Mouse (Mus musculus) hindbrain, embryonic 14.5 days (tissue): ENCODE results near the gene Gbp9. TPM values are rescaled to one million over a fixed set of nuclear protein-coding genes. Genes with fewer than 3 reads are reported as not detected.
"Not testable (repeated sequence)": the region's sequence is repeated elsewhere in the genome, so short reads cannot be mapped to it uniquely, and the experiment has no call there.

Experiments
- ATAC-seq: fragments of 200-750 bp; cut with Nextera tagmentation; 2 replicates; pipeline ENCODE4 v1.8.0; 2017; ENCODE audit warnings: moderate number of reproducible peaks, mild to moderate bottlenecking, moderate TSS enrichment, moderate library complexity; ENCODE audit not compliant: low FRiP score
- DNase-seq: peaks from one replicate; pipeline ENCODE4 v3.0.0-alpha.2; 2015; ENCODE audit warnings: low spot score
- H3K27ac ChIP-seq: fragments of 300-500 bp; sonication (generic); 2 replicates; pipeline ENCODE4 v1.5.1; 2014; ENCODE audit warnings: mild to moderate bottlenecking, moderate library complexity
- H3K27me3 ChIP-seq: fragments of 300-500 bp; sonication (generic); 2 replicates; pipeline ENCODE4 v1.6.1; 2014; ENCODE audit warnings: mild to moderate bottlenecking, low read length, mixed read lengths; ENCODE audit not compliant: control insufficient read depth, insufficient read depth
- H3K36me3 ChIP-seq: fragments of 300-500 bp; sonication (generic); replicated peaks from 2 replicates; pipeline ENCODE4 v1.6.1; 2014; ENCODE audit not compliant: control insufficient read depth, insufficient read depth
- H3K4me1 ChIP-seq: fragments of 300-500 bp; sonication (generic); replicated peaks from 2 replicates; pipeline ENCODE4 v1.6.1; 2014; ENCODE audit warnings: antibody characterized with exemption, low read length, mixed read lengths; ENCODE audit not compliant: control insufficient read depth, insufficient read depth
- H3K4me2 ChIP-seq: fragments of 300-500 bp; sonication (generic); replicated peaks from 2 replicates; pipeline ENCODE4 v1.6.1; 2014; ENCODE audit warnings: mild to moderate bottlenecking, moderate library complexity
- H3K4me3 ChIP-seq: fragments of 300-500 bp; sonication (generic); replicated peaks from 2 replicates; pipeline ENCODE4 v1.5.1; 2014; ENCODE audit warnings: mild to moderate bottlenecking, low read length
- H3K9ac ChIP-seq: fragments of 300-500 bp; sonication (generic); 2 replicates; pipeline ENCODE4 v1.6.1; 2014
- H3K9me3 ChIP-seq: fragments of 300-500 bp; sonication (generic); 2 replicates; pipeline ENCODE4 v1.6.1; 2016; ENCODE audit warnings: low read length; ENCODE audit not compliant: control insufficient read depth
- WGBS: fragments of 180-500 bp; shearing (Covaris S2); extraction: QIAGEN DNeasy Blood & Tissue Kit; methylation state at CpG from one replicate; pipeline ENCODE4 v1.1.7; 2014; 5-methylcytosine and 5-hydroxymethylcytosine counted together
- polyA plus RNA-seq: library from polyadenylated mRNA; unstranded; fragments of >200 nt; fragmentation: Nextera tagmentation; extraction: Ambion mirVana; gene quantifications from 2 replicates; pipeline ENCODE4 v1.2.1, GENCODE M21; 2014

Gbp9 gene
- 2.5 and 2.9 TPM in 2 replicates for polyA plus RNA-seq

- not testable (repeated sequence) for DNase-seq, ATAC-seq, H3K9ac ChIP-seq, H3K4me1 ChIP-seq, H3K27ac ChIP-seq, H3K4me2 ChIP-seq, H3K9me3 ChIP-seq, H3K4me3 ChIP-seq, H3K27me3 ChIP-seq, H3K36me3 ChIP-seq
- 32% methylated on average over 2 of the region's 2 CpGs for WGBS
These were observed at the start of gene Gbp9, which contains the start of the genes Gbp8 and Gbp4 for GRCm38 (mm10) chr5:105139409-105140088. TSS of gene Gbp9 (minus strand) at chr5:105139539. TSS of gene Gbp8 (minus strand) at chr5:105139540. TSS of gene Gbp4 (minus strand) at chr5:105139586.

GRCm38 (mm10) chr5:105181446-105181845 is 42.1 kb upstream of the Gbp9 start:
- DNase-seq = no peak
- no peak overlapping the region for H3K4me2 ChIP-seq
- no peak overlapping the region for H3K9ac ChIP-seq
- H3K27me3 ChIP-seq = no peaks in the 10 kb centered on the region
- no peak overlapping the region for H3K27ac ChIP-seq
- ATAC-seq = no peak
- no peaks in the 10 kb centered on the region for H3K4me1 ChIP-seq
- no peaks in the 10 kb centered on the region for H3K9me3 ChIP-seq
- H3K4me3 ChIP-seq = no peak overlapping the region
- no peaks in the 10 kb centered on the region for H3K36me3 ChIP-seq

- Histone ChIP-seq H3K27me3 (no peaks in the 10 kb centered on the region), H3K27ac (no peak overlapping the region), H3K4me3 (no peak overlapping the region), H3K36me3 (no peaks in the 10 kb centered on the region), H3K9me3 (no peaks in the 10 kb centered on the region), H3K9ac (no peak overlapping the region), H3K4me1 (no peaks in the 10 kb centered on the region), H3K4me2 (no peak overlapping the region)
- DNase-seq (no peak), ATAC-seq (no peak)
- WGBS = 88% methylated on average over 5 of the region's 5 CpGs
These were observed 17.2 kb upstream of the Gbp9 start for GRCm38 (mm10) chr5:105156582-105156981.

GRCm38 (mm10) chr5:105154049-105154448 is 14.7 kb upstream of the Gbp9 start:
- Histone ChIP-seq H3K4me3 (no peak overlapping the region), H3K4me1 (no peaks in the 10 kb centered on the region), H3K36me3 (no peaks in the 10 kb centered on the region), H3K9me3 (no peaks in the 10 kb centered on the region), H3K9ac (no peak overlapping the region), H3K4me2 (no peak overlapping the region), H3K27ac (no peak overlapping the region), H3K27me3 (no peaks in the 10 kb centered on the region)
- ATAC-seq (no peak), DNase-seq (no peak)

GRCm38 (mm10) chr5:105148062-105148461 is 8.7 kb upstream of the Gbp9 start:
- not testable (repeated sequence) for H3K9me3 ChIP-seq, ATAC-seq, H3K27ac ChIP-seq, H3K4me1 ChIP-seq, H3K27me3 ChIP-seq, DNase-seq, H3K9ac ChIP-seq, H3K4me3 ChIP-seq, H3K36me3 ChIP-seq, H3K4me2 ChIP-seq
- 81% methylated on average over 2 of the region's 2 CpGs for WGBS

- H3K27me3 ChIP-seq = no peaks in the 10 kb centered on the region
- H3K4me3 ChIP-seq = no peak overlapping the region
- no peak overlapping the region for H3K4me2 ChIP-seq
- no peak for ATAC-seq
- H3K9ac ChIP-seq = no peak overlapping the region
- no peaks in the 10 kb centered on the region for H3K9me3 ChIP-seq
- DNase-seq = no peak
- no peak overlapping the region for H3K27ac ChIP-seq
- H3K36me3 ChIP-seq = no peaks in the 10 kb centered on the region
- no peaks in the 10 kb centered on the region for H3K4me1 ChIP-seq
These were observed 7.1 kb upstream of the Gbp9 start for GRCm38 (mm10) chr5:105146447-105146846.

DNA sequence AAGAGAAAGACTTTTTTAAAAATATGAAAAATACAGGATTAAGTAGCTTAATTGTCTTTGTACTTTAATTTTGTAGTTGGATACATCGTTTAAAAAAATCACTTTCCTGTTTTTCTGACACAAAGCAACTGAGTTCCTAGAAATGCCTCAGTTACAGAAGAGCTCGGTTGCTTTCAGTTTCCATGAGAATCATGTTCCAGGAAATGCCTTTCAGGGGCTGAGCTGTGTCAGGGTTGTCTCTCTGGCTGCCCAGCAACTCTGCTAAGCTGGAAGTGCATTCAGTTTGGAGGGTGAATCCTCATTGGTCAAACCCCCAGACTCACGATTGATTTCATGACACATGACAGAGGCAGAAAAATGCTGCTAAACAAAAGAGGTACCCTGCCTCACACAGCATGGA is 6.4 kb upstream of the Gbp9 start:
- ATAC-seq, DNase-seq, H3K4me2 ChIP-seq, H3K9ac ChIP-seq, H3K27ac ChIP-seq, H3K9me3 ChIP-seq, H3K27me3 ChIP-seq, H3K36me3 ChIP-seq, H3K4me1 ChIP-seq, H3K4me3 ChIP-seq: not testable (repeated sequence)
- WGBS = 52% methylated on average over 3 of the region's 3 CpGs

DNA sequence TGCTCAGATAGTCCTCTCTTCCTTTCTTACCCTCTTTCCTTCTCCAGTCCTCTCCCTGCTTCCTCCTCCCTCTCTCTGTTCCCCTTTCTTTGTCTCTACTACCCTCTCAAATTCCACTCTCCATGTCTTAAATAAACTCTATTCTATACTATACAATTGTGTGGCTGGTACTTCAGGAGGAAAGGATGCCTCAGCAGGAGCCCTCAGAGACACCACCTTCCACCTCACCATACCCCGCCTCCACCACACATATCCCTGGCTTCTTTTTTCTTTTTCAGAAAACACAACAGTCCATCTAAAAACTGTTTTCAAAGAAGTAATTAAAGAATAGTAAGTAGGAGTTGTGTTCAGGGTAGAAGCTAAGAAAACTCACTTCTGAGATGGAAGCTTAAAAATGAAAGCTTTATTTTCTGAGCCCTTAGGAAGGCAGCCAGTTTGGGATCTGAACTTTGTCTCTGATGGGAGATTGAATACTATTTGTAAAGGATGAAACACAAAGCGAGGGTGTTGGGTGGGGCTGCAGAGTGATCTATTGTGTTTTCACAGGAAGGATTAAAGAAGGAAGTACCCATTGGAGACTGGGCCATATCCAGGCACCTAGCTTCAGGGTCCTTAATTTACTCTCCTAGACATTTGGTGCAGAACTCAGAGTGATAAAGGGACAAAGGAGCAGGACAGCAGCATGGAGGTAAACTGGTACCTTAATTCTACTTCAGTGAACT is 911 bp upstream of the Gbp9 start:
- not testable (repeated sequence) for H3K9me3 ChIP-seq, H3K36me3 ChIP-seq, H3K9ac ChIP-seq, H3K4me2 ChIP-seq, H3K4me3 ChIP-seq, ATAC-seq, H3K27ac ChIP-seq, H3K4me1 ChIP-seq, H3K27me3 ChIP-seq, DNase-seq
- 44% methylated on average over 2 of the region's 2 CpGs for WGBS

DNA sequence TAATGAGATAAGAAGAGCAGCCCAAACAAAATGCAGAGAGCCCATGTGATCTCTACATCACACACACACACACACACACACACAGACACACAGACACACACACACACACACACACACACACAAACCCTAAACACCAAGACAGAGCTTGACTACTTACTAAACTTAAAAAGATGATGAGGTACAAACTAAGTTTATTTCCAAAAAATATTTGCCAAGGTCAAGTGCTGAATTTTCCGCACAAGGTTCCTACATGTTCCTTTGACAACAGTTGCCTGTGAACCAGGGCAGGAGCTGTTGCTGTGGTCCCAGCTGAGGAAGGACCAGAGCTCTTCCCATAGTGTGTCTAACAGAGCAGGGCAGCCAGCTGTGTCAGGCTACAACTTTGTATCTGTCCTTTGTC is 433 bp downstream of the Gbp9 start:
- no peaks in the 10 kb centered on the region for H3K36me3 ChIP-seq
- H3K9me3 ChIP-seq = no peaks in the 10 kb centered on the region
- no peak for ATAC-seq
- no peak overlapping the region for H3K4me3 ChIP-seq
- no peak for DNase-seq
- H3K27me3 ChIP-seq = no peaks in the 10 kb centered on the region
- no peak overlapping the region for H3K9ac ChIP-seq
- 88% methylated on average over 1 of the region's 1 CpGs for WGBS
- H3K4me1 ChIP-seq = no peaks in the 10 kb centered on the region
- no peak overlapping the region for H3K4me2 ChIP-seq
- H3K27ac ChIP-seq = no peak overlapping the region
